Mouse (Mus musculus) left cerebral cortex, postnatal 36 days (tissue): ENCODE data around the gene Lrrc47. TPM values are rescaled to one million over a fixed set of nuclear protein-coding genes. Genes with fewer than 3 reads are reported as not detected.
A peak's percentile ranks its signal among the peaks of the same experiment; 100 is the strongest.

Experiments
- DNase-seq, 2 experiments: peaks; one replicate each; pipeline ENCODE4 v3.0.0; 2021 to 2022; ENCODE audit warnings: low spot score in 2 of 2, mixed read lengths in 1 of 2
- intact Hi-C: fragments of 180-260 bp; cut with DNase I; formaldehyde crosslinking; loops from one replicate; pipeline ENCODE4 v1.15.1; 2025
- total RNA-seq, 2 experiments: library from RNA; stranded (reverse); gene quantifications; 2 replicates each; pipeline ENCODE4 v1.2.3; 2021

Lrrc47 gene
- total RNA-seq, 2 experiments from 2014 or later, result 63.2 to 63.8 TPM

DNA sequence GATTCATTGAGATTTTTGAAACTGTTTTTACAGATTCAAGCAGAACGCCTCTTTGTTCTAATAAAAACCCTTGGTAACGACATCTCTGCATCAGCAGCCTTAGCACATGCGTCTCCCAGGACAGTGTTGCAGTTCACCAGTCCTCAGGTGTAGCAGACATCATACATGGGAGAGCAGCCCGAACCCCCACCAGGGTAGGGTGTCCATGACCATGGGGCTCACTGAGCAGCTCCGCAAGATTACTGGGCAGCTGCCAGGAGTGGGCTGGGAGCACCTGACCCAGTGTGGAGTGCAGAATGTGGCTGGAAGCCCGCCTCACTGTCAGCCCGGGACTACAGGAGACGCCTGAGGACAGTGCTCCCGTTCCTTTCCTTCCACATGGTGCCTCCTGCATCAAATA lies 9.9 kb downstream of the Lrrc47 start:
- DNase-seq, result no peak
- intact Hi-C loops, result no loop called here

DNA sequence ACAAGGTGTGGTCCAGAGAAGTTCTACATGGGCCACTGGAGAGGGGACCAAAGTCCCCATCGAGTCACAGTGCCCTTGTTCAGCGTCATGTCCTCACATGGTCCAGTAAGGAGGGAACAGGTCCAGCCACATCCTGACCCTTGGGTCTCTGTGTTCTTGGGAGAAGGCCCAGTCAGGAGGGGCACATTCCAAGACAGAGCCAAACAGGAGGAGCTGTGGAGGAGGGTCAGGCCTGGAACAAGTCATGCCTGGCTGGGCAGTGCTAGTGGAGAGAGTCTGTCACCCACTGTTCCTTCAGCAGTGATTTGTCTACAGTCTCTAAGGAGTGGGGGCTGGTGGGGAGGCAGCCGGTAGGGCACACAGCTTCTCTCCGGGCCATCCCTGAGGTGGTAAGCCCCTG lies 10.9 kb downstream of the Lrrc47 start:
- intact Hi-C loops, result no loop called here
- peak in 1 of 2 experiments; percentile 32 for DNase-seq

DNA sequence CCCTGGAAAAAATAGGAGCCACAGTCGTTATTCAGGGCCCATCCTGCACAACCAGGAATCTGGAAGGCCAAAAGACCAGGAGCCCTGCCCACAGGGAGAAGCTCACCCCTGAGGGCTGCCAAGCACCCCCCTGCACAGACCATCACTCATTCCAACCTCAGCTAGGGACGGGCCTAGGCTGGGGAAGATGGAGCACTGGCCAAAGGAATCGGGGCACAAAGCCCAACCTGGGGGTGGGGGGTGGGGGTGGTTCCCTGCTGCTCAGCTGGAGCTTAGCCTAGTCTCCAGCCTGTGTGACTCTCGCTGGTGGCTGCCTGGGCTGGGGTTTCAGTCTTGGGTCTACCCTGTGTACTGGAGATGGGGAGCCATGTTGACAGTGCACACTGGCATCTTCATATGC lies 11.3 kb downstream of the Lrrc47 start:
- intact Hi-C loops, result no loop called here
- DNase-seq, result peak in 1 of 2 experiments; percentile 31

GRCm38 (mm10) chr4:154023754-154024601 lies 12.4 kb downstream of the Lrrc47 start:
- intact Hi-C loops, result no loop called here
- peak in 1 of 2 experiments; percentile 45 for DNase-seq

- DNase-seq, result peak in 1 of 2 experiments; percentile 63
- intact Hi-C loops, result loop anchor here (5.0 kb wide), 1 partner anchor 82 kb away; no protein-coding TSS in a partner anchor
These were observed 13.4 kb downstream of the Lrrc47 start for GRCm38 (mm10) chr4:154024729-154025521.

DNA sequence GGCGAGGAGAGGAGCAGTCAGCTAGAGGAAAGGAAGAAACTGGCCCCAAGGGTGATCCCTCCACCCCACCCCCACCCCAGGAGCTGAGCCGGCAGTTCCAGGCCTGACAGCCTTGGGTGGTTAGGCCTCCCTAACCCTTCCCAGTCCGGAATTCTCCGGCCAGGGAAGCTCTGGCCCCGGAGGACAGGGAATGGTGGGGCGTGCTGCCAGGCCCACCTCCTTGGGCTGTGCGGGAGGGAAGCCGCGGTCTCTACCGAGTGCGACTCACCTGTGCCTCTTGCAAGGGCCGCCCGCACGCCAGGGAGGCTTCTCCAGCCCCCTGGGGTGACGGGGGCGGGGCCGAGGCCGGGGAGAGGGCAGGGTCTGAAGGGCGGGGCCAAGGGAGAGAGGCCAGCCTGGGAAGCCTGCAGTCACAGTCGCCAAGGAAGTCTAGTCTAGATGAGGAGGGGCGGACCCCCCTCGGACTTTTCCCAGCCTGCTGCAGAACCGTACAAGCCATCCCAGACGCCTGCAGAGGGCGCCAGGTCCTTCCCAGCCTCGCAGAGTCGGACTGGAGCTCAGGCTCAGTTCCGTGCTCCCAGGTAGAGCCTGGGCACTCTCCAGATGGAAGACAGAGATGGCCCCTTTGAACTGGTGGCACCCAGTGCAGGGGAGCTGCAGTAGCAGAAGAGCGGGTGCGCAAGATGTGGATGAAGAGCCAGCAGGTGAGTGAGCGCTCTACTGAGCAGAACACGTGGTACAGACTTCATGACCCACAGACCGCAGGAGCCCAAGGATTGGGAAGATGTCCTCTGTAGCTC lies 14.3 kb downstream of the Lrrc47 start, which contains the start of gene Smim1:
Smim1 (minus strand) TSS at position 590 of the 800 bp plus-strand sequence.
- intact Hi-C loops, result loop anchor here (5.0 kb wide), 1 partner anchor 81 kb away; no protein-coding TSS in a partner anchor
- DNase-seq, result peak; percentile 51 to 67

DNA sequence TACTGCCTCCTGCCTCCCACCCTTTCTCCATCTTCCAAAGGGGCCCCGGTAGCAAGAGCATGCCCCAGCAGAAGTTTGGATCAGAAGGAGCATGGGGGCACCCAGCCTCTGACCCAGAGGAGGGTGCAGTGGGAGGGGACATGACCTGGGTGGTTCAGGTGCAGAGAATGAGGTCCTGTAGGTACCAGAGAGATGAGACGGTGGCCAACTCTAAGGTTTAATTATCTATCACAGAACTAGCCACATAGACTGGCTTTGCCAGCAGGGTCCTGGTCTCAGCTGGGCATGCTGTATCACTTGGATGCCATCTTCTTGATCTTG lies 14.9 kb downstream of the Lrrc47 start:
- intact Hi-C loops, result loop anchor here (5.0 kb wide), 1 partner anchor 81 kb away; no protein-coding TSS in a partner anchor
- no peak for DNase-seq

GRCm38 (mm10) chr4:154028066-154028465 lies 16.5 kb downstream of the Lrrc47 start:
- no peak for DNase-seq
- intact Hi-C loops, result loop anchor here (5.0 kb wide), 1 partner anchor 79 kb away; no protein-coding TSS in a partner anchor

- DNase-seq, result no peak
- intact Hi-C loops, result loop anchor here (5.0 kb wide), 1 partner anchor 79 kb away; no protein-coding TSS in a partner anchor
These were observed 17.1 kb downstream of the Lrrc47 start for GRCm38 (mm10) chr4:154028646-154029045.

- no peak for DNase-seq
- intact Hi-C loops, result no loop called here
These were observed 25.6 kb downstream of the Lrrc47 start for GRCm38 (mm10) chr4:154037123-154037522.

DNA sequence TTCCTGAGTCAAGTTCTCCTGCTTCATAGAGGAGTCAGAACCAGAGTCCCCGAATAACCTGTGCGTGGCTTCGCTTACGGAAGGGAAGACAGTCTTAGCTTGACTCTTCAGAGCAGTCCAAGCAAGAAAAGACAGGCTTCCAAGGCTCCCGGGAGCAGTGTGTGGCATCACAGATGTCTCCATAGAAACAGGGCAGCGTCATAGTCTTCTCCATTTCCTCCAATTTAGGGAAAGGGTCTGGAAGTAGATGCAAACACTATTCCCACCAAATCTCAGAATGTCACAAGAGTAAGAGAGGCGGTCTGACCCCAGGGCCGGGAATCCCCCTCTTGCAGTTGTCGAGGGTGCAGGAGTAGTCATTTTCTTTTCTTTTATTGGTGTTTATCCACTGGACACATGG lies 31.0 kb downstream of the Lrrc47 start, which contains the start of gene Ccdc27:
Ccdc27 (minus strand) TSS at position 101 of the 400 bp plus-strand sequence.
- intact Hi-C loops, result no loop called here
- DNase-seq, result no peak

DNA sequence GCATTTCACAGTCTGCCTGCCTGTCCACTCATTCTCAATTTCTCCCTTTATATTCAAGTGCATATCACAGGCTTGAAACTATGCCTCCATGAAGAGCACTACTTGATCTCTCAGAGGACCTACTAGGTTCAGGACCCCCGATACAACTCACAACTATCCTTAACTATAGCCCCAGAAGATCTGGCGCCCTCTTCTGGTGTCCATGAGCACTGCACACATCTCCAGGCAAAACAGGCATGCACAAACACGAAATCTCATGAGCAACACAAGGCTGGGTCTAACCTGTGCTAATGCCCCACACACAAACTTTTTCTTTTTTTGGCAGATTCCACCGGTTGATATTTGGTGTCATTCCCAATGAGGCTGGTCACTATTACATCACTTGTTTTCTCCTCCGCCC lies 34.3 kb downstream of the Lrrc47 start:
- intact Hi-C loops, result no loop called here
- DNase-seq, result no peak

DNA sequence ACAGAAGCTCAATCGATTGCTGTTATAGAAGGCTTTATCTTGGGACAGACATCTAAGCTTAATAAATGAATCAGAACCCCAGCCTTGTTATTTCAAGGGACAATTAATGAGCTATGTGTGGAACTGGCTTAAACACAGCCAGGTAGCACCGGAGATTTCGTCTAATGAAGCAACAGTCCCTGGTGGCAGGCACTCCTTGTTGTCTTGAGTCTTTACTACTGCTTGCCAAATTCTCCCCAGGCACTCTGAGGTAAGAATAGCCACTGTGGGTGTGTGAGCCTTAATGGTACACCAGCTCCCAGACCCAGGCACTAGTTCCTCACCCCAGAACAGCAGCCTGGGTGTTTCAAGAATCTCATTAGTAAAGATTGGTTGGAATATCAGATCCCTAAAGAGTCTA lies 39.9 kb downstream of the Lrrc47 start:
- DNase-seq, result no peak
- intact Hi-C loops, result no loop called here

- intact Hi-C loops, result no loop called here
- DNase-seq, result no peak
These were observed 41.5 kb downstream of the Lrrc47 start for GRCm38 (mm10) chr4:154053065-154053464.

- intact Hi-C loops, result no loop called here
- DNase-seq, result no peak
These were observed 44.0 kb downstream of the Lrrc47 start for GRCm38 (mm10) chr4:154055482-154055881.

GRCm38 (mm10) chr4:154056046-154056445 lies 44.5 kb downstream of the Lrrc47 start:
- intact Hi-C loops, result no loop called here
- no peak for DNase-seq

DNA sequence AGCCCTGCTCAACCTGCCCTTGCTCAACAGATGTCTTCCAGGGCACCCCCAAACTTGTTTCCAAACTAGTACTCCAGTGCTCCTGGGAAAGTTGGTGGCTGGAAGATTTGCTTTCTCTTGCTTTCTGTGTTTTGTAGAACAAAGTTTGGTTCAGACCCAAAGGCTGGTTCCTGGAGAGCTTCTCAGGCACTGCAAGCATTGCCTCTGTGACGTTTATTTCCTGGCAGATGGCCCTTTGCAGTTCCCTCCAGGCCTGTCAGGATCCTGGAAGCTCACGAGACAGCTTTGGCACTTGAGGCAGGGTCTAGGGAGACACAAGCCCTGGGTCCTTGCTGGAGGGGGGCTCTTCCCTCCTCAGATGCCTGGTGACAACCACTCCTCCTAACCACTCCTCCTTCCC lies 45.1 kb downstream of the Lrrc47 start:
- intact Hi-C loops, result no loop called here
- no peak for DNase-seq

- no peak for DNase-seq
- intact Hi-C loops, result no loop called here
These were observed 46.2 kb downstream of the Lrrc47 start for GRCm38 (mm10) chr4:154057696-154058095.
